Mouse (Mus musculus) neural tube, embryonic 15.5 days (tissue): Measurements from ENCODE around the gene Casp7. TPM values are rescaled to one million over a fixed set of nuclear protein-coding genes. Genes with fewer than 3 reads are reported as not detected.

Source experiments
- ATAC-seq: fragments of 200-750 bp; cut with Nextera tagmentation; 2 replicates; pipeline ENCODE4 v1.8.0; 2017; ENCODE audit warnings: mild to moderate bottlenecking, moderate TSS enrichment, moderate library complexity; ENCODE audit not compliant: low FRiP score
- H3K27ac ChIP-seq: fragments of 300-500 bp; sonication (generic); replicated peaks from 2 replicates; pipeline ENCODE4 v1.5.1; 2015; ENCODE audit warnings: mild to moderate bottlenecking, inconsistent platforms
- H3K27me3 ChIP-seq: fragments of 300-500 bp; sonication (generic); replicated peaks from 2 replicates; pipeline ENCODE4 v1.6.1; 2015; ENCODE audit warnings: inconsistent platforms
- H3K36me3 ChIP-seq: fragments of 300-500 bp; sonication (generic); 2 replicates; pipeline ENCODE4 v1.6.1; 2015; ENCODE audit warnings: inconsistent platforms
- H3K4me1 ChIP-seq: fragments of 300-500 bp; sonication (generic); 2 replicates; pipeline ENCODE4 v1.6.1; 2015; ENCODE audit warnings: inconsistent platforms
- H3K4me2 ChIP-seq: fragments of 300-500 bp; sonication (generic); 2 replicates; pipeline ENCODE4 v1.6.1; 2015; ENCODE audit warnings: inconsistent platforms, mild to moderate bottlenecking, moderate library complexity
- H3K4me3 ChIP-seq: fragments of 300-500 bp; sonication (generic); replicated peaks from 2 replicates; pipeline ENCODE4 v1.5.1; 2015; ENCODE audit warnings: mild to moderate bottlenecking, inconsistent platforms
- H3K9ac ChIP-seq: fragments of 300-500 bp; sonication (generic); replicated peaks from 2 replicates; pipeline ENCODE4 v1.6.1; 2015; ENCODE audit warnings: mild to moderate bottlenecking, inconsistent platforms
- H3K9me3 ChIP-seq: fragments of 300-500 bp; sonication (generic); replicated peaks from 2 replicates; pipeline ENCODE4 v1.6.1; 2016; ENCODE audit warnings: inconsistent platforms
- WGBS: fragments of 180-500 bp; shearing (Covaris S2); methylation state at CpG from one replicate; pipeline ENCODE4 v1.1.7; 2015; ENCODE audit warnings: mixed read lengths; 5-methylcytosine and 5-hydroxymethylcytosine counted together
- polyA plus RNA-seq: library from polyadenylated mRNA; unstranded; fragments of >200 nt; fragmentation: Nextera tagmentation; extraction: Ambion mirVana; gene quantifications from 2 replicates; pipeline ENCODE4 v1.2.1, GENCODE M21; 2015

The Casp7 gene
- polyA plus RNA-seq, 1 experiment from 2014 or later, result 20.8 TPM

DNA sequence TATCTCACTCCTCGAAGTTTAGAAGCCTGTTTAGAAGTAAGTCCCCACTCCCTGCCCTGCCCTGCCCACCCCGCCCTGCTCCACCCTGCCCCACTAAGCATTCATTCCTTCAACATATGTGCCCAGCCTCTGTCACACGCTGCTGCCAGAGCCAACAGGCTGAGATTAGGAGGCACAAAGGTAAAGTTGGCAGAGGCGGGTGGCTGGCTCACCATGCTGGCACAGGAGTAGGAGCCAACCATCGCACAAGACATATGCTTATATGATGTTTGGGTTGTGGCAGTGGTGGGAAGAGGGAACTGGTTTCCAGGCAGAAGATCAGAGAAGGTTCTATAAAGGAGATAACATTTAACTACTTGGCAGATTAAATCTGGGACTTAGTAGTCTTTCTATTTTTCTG is 80.3 kb downstream of the Casp7 start:
- Histone ChIP-seq H3K4me3 (no peak overlapping the region), H3K4me1 (peaks cover 12% of the 10 kb centered on the region), H3K27me3 (no peaks in the 10 kb centered on the region), H3K27ac (no peak overlapping the region), H3K9ac (no peak overlapping the region), H3K9me3 (no peaks in the 10 kb centered on the region), H3K36me3 (no peaks in the 10 kb centered on the region), H3K4me2 (no peak overlapping the region)
- ATAC-seq, result no peak
- 84% methylated on average over 5 of the region's 5 CpGs for WGBS

DNA sequence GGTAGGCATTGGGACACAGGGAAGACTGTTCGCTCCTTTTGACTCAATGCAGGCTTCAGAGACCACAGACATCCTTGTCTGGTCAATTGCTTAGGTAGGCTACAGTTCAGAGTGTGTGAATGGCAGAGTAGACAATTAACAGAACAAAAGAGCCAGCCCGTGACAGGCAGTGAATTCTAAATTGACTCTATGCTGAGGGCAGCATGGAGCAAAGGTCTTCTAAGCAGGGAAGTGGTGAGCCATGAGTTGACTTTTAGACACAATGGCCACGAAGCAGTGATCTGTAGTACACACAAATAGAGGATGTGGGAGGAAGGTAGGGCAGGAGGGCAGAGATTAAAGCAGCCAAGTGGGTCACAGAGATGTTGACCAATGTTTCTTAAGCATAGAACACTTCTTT is 80.9 kb downstream of the Casp7 start:
- Histone ChIP-seq H3K27ac (no peak overlapping the region), H3K27me3 (no peaks in the 10 kb centered on the region), H3K4me2 (no peak overlapping the region), H3K4me3 (no peak overlapping the region), H3K4me1 (peaks cover 9% of the 10 kb centered on the region), H3K36me3 (no peaks in the 10 kb centered on the region), H3K9me3 (no peaks in the 10 kb centered on the region), H3K9ac (no peak overlapping the region)
- 38% methylated on average over 3 of the region's 3 CpGs for WGBS
- no peak for ATAC-seq

DNA sequence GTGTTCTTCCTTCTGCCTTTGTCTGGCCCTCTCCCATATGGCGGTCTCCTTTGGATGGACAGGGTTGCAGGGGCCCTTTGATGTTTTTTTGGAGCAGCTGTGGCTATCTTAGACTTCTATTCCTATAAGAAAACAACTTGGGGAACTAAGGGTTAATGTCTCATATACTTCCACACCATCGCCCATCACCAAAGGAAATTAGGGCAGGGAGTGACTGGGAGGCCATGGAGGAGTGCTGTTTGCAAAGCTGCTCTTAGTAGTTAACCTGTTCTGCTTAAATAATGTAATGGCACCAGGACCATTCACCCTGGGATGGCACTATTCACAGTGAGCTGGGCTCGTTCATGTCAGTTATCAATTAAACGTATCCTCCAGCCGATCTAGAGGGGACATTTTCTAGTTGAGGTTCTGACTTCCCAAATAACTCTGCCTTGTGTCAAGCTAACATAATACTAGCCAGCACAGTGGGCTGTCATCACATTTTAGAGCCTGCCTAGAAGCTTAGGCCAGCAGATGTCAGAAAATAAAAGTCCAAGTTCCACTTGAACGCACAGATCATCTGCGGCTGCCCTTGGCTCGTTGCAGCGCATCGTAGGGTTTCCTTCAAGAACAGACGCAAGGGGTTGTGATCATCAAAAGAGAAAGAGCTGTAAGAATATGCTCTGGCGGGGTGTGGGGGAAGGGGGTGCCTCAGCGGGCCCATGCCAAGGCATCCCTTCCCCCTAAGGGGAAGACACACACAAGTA is 87.9 kb downstream of the Casp7 start:
- ATAC-seq, result no peak
- H3K27ac ChIP-seq, result no peak overlapping the region
- no peaks in the 10 kb centered on the region for H3K9me3 ChIP-seq
- no peaks in the 10 kb centered on the region for H3K27me3 ChIP-seq
- peaks cover 13% of the 10 kb centered on the region for H3K4me1 ChIP-seq
- H3K4me3 ChIP-seq, result no peak overlapping the region
- H3K9ac ChIP-seq, result no peak overlapping the region
- no peaks in the 10 kb centered on the region for H3K36me3 ChIP-seq
- H3K4me2 ChIP-seq, result no peak overlapping the region
- 39% methylated on average over 13 of the region's 13 CpGs for whole genome bisulfite sequencing

DNA sequence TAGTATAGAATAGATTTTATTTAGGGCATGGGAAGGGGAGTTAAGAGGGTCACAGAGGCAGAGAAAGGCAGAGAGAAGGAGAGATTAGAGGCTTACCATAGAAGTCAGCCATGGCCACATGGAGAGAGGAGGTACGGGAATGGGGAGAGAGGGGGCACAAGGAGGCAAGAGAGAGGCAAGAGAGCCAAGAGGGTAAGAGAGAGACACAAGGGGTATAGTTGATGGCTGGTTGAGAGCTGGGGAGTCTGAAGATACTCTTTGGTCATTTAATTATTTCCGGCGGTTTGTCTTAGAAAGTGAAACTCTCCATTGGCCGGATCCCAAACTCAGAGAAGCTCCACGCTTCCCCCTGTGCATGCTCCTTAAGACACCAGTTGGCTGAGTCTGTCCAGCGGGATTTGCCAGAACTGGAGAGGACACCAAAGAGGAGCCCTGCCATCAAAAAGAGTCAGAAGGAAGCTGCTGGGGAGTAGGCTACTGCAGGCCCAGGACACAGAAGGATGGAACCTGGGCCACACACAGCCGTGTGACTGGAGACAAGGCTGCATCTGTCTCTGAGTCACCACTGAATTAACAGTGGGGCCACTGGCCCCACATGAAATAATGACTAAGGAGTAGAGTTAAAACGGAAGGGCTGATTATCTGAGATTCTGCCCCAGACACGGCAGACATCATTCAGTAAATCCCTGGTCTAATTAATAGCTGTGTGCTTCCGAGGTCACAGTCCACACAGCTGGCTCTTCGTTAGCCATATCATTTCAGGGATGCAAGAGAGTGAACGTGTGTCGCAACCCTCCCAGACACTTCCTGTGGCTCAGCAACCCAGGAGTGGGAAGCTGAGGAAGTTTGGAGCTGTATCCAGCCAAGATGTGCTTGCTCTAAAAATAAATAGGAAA is 88.7 kb downstream of the Casp7 start:
- Histone ChIP-seq H3K4me1 (peaks cover 13% of the 10 kb centered on the region), H3K4me2 (no peak overlapping the region), H3K27ac (no peak overlapping the region), H3K9me3 (no peaks in the 10 kb centered on the region), H3K27me3 (no peaks in the 10 kb centered on the region), H3K4me3 (no peak overlapping the region), H3K36me3 (no peaks in the 10 kb centered on the region), H3K9ac (no peak overlapping the region)
- no peak for ATAC-seq
- 57% methylated on average over 13 of the region's 13 CpGs for WGBS

DNA sequence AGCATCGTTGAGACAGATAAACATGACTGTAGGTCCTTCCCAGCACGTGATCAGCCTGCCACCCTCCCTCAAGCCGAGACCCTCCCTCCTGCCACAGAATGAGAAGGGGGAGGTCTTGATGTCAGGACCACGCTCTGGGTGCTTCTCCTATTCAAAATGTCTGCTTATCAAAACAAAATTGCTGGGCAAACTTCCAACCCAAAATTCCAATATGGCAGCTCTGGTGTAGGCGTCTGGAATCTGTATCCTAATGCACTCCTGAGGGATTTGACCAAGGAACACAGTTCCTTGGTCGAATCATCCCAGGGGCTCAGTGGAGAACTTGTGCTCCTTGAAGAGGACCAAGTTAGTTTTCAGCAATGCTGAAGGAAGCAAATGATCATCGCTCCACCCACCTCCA is 90.0 kb downstream of the Casp7 start:
- H3K9ac ChIP-seq, result no peak overlapping the region
- WGBS, result 89% methylated on average over 7 of the region's 7 CpGs
- H3K4me3 ChIP-seq, result no peak overlapping the region
- H3K9me3 ChIP-seq, result no peaks in the 10 kb centered on the region
- H3K4me1 ChIP-seq, result peaks cover 13% of the 10 kb centered on the region
- no peaks in the 10 kb centered on the region for H3K36me3 ChIP-seq
- H3K27me3 ChIP-seq, result no peaks in the 10 kb centered on the region
- H3K27ac ChIP-seq, result no peak overlapping the region
- no peak overlapping the region for H3K4me2 ChIP-seq
- ATAC-seq, result no peak

DNA sequence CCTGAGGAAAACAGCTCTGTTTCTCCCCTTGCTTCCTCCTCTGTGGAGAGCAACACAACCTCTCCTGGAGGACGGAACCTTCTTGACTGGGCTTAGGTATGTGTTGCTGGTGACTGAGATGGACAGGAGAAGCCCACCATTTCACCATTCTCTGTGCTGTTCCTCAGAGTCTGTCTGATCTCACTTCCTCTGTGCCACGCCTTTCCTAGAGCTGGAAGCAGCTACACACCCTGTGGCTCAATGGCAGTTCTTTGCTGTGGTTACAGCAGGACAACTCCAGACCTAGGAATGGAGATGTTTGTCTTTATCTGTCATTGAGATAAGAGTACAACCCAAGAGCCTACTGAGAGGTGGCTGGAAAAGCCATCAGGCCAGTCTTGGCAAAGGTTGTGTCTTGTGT is 90.4 kb downstream of the Casp7 start:
- Histone ChIP-seq H3K4me3 (no peak overlapping the region), H3K4me1 (peaks cover 13% of the 10 kb centered on the region), H3K27ac (no peak overlapping the region), H3K4me2 (no peak overlapping the region), H3K36me3 (no peaks in the 10 kb centered on the region), H3K9me3 (no peaks in the 10 kb centered on the region), H3K27me3 (no peaks in the 10 kb centered on the region), H3K9ac (no peak overlapping the region)
- WGBS, result 94% methylated on average over 2 of the region's 2 CpGs
- no peak for ATAC-seq

DNA sequence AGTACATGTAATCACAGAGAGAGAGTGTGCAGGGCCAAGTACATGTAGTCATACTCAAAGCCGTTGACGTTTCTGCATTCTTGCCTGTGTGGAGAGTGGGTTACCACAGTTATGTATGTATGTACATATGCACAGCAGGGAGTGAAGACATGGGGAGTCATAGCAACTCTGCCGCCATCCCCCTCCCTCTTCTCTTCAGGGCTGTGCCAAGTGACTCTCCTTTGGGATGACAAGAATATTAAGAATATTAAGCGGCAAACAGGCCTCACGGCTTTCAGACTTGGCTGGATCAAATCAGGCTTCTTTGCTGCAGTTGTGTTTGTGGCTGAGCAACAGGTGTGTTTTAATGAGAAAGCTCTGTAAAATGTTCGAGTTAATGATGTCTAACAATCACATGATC is 92.7 kb downstream of the Casp7 start:
- Histone ChIP-seq H3K27me3 (no peaks in the 10 kb centered on the region), H3K27ac (no peak overlapping the region), H3K4me1 (peaks cover 13% of the 10 kb centered on the region), H3K4me2 (no peak overlapping the region), H3K36me3 (no peaks in the 10 kb centered on the region), H3K9me3 (no peaks in the 10 kb centered on the region), H3K9ac (no peak overlapping the region), H3K4me3 (no peak overlapping the region)
- ATAC-seq, result no peak
- WGBS, result 85% methylated on average over 6 of the region's 6 CpGs

Other genes starting within 250 kb of the Casp7 start
- gene Habp2, start 110.0 kb upstream of the Casp7 start, polyA plus RNA-seq, result 0.06 and 0.65 TPM in 2 replicates
- 0.63 and 0.65 TPM in 2 replicates for gene Nrap, start 7.1 kb upstream of the Casp7 start, polyA plus RNA-seq
- gene Plekhs1, start 64.5 kb downstream of the Casp7 start, polyA plus RNA-seq, result 0.19 and 0.27 TPM in 2 replicates
- 10.9 and 13.2 TPM in 2 replicates for gene Dclre1a, start 151.1 kb downstream of the Casp7 start, polyA plus RNA-seq
- gene Nhlrc2, start 151.1 kb downstream of the Casp7 start, polyA plus RNA-seq, result 6.5 and 8.6 TPM in 2 replicates